Mouse (Mus musculus) lung, postnatal 14 days (tissue): ENCODE data around the gene Eva1b.
A peak's percentile ranks its signal among the peaks of the same experiment; 100 is the strongest.

Experiments used
- DNase-seq: peaks from one replicate; pipeline ENCODE4 v3.0.0; 2021

The Eva1b gene

DNA sequence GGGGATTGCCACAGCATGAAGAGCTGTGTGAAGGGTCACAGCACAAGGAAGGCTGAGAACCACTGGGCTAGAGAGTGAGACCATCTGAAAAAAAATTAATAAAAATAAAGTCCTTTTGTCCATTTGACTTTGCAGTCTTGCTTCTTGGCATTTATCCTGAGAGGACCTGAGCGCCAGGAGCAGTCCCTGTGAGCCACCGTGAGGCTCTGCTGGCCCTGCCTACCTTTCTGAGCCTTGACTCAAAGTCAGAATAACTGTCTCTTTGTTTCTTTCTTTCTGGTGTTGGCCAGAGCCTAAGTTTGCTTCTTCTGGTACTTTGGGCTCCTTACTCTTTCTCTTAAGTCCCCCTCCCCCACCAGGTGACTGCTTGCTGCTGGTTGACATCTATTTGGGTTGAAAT, 27.0 kb upstream of the Eva1b start:
- DNase-seq, result no peak

- no peak for DNase-seq
Observed at GRCm38 (mm10) chr4:126123309-126124040, 24.1 kb upstream of the Eva1b start.

- DNase-seq, result peak; percentile 51
Observed at GRCm38 (mm10) chr4:126130502-126130901, 17.0 kb upstream of the Eva1b start.

GRCm38 (mm10) chr4:126131290-126132121, 16.0 kb upstream of the Eva1b start:
- peak; percentile 61 for DNase-seq

DNA sequence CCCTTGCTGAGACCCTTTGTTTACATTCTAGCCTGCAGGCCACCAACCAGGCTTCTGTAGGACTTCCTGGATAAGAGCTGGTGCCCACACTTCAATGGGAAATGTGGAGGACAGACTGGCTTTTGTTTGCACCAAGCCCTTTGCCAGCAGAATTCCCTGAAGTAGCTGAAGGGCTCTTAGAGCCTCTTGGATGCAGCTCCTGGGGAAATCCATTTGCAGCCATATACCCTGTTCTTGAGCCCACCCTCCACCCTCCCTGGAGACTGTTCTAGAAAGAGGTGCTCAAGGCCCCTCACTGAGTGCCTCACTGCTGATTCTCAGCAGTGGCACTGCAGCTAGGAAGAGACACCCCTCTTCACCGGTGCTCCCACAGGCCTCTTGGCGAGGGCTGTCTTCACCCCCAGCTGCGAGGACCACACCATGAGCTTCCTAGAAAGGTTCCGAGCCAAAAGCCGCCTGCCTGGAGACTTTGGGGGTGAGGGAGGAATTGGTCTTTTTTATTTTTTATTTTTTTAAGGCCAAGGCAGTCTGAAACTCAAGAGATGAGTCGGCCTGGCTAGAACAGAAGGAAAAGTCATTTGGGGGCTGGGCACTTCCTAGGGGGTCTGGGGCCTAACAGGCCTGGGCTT, 14.8 kb upstream of the Eva1b start:
- peak; percentile 50 for DNase-seq

DNA sequence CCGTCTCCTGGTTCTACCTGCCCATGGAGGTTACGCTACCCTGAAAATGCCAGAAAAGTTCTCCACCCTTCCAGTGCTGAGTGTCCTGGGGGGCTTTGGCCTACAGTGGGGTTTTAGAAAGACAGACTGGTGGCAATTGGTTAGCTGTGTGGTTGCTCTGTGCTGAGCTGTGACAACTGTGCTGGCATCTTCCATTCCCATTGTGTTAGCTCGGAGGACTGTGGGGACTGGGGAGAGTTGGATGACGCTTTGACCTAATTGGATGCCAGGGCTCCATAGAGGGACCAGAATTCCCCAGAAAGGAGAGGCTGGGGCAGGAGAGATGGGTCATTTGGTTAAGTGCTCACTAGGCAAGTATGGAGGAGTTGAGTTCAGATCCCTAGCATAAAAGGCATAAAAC, 13.3 kb upstream of the Eva1b start:
- DNase-seq, result no peak

- DNase-seq, result no peak
Observed at GRCm38 (mm10) chr4:126134639-126135038, 12.9 kb upstream of the Eva1b start.

- DNase-seq, result no peak
Observed at GRCm38 (mm10) chr4:126137773-126138172, 9.8 kb upstream of the Eva1b start.

GRCm38 (mm10) chr4:126141021-126141420, 6.5 kb upstream of the Eva1b start:
- no peak for DNase-seq

GRCm38 (mm10) chr4:126145396-126145795, 2.1 kb upstream of the Eva1b start:
- no peak for DNase-seq

- DNase-seq, result no peak
Observed at GRCm38 (mm10) chr4:126146974-126147532, 491 bp upstream of the Eva1b start.

GRCm38 (mm10) chr4:126148161-126148961, 817 bp downstream of the Eva1b start:
- peak; percentile 78 for DNase-seq

DNA sequence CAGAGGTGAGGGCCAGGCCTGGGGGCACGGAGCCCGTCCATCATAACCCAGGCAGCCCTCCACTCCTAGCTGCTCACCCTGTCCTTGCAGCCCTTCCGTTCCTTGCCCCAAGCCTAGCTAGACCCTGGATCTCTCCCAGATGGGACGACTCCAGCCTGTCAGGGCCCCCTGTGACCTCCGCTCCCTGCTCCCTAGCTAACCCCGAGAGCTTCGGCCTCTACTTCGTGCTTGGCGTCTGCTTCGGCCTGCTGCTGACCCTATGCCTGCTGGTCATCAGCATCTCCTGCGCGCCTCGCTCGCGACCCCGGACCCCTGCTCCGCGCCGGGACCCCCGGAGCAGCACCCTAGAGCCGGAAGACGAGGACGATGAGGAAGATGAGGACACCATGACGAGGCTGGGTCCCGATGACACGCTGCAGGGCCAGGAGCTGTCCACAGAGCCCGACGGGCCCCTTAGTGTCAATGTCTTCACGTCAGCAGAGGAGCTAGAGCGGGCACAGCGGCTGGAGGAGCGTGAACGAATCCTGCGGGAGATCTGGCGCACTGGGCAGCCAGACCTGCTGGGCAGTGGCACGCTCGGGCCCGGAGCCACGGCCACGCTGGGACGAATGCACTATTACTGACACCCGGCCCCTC, 1.6 kb downstream of the Eva1b start:
- DNase-seq, result peak; percentile 39

GRCm38 (mm10) chr4:126149798-126150197, 2.3 kb downstream of the Eva1b start:
- no peak for DNase-seq

DNA sequence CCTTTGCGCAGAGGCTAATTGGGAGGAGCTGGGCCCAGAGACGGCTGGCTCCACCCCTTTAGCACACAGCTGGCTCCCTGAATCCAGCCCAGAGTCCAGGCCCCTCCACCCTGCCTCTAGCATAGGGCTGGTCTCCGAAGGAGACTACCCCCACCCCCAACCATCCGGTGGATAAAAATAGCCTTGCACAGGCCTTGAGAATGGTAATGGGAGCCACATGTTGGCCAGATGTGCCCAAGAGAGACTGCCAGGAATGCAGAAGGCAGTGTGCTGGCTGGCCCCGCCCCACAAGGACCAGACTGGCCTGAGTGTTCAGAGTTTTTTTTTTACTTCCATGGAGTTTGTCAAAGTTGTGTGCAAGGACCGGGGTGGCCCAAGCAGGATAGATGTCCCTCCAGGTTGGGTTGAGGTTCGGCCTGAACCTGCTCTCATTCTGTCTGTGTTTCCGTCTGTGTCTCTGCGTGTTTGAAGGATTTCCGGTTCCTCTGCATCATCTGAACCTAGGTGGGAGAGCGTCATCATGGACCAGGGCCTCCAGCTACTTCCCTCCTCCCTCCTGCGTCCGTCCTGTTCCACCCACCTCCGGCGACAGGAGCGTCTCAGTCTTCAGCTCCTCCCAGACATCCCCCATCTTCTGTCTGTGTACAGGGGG, 2.9 kb downstream of the Eva1b start:
- DNase-seq, result peak; percentile 76

DNA sequence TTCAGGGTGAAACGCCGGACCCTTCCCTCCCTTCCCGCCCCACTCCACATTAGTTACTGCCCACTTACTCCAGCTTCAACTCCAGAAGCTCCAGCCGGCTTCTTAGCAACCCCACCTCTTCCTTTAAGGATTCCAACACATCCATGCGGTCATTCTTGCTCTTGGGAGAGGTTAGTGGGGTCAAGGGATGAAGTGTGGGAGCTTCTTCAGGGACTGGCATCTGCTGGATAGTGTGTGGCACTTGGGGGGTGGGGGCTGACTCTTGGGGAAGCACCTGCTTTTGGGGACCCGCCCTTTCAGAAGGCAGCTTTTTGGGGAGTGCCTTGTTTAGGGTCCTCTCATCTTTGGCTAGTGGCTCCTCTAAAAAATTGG, 3.4 kb downstream of the Eva1b start:
- DNase-seq, result no peak

- no peak for DNase-seq
Observed at GRCm38 (mm10) chr4:126151701-126152440, 4.3 kb downstream of the Eva1b start.

GRCm38 (mm10) chr4:126152864-126153263, 5.3 kb downstream of the Eva1b start:
- DNase-seq, result no peak

DNA sequence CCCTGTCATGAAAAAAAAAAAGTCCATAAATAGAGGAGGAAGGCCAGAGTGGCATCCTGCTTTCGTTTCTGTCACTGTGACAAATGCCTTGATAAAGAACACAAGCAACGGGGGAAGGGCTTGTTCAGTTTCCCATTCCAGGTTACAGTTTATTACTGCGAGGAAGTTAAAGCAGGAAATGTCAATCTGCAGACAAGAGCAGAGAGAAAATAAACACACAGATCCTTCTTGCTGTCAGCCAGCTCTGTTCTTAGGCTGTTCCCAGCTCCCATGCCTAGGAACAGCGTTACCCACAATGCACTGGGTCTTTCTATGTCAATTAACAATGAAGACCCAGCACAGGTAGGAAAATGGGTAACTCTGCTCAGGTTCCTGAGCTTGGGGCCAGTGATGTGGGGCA, 7.6 kb downstream of the Eva1b start:
- DNase-seq, result peak; percentile 37

DNA sequence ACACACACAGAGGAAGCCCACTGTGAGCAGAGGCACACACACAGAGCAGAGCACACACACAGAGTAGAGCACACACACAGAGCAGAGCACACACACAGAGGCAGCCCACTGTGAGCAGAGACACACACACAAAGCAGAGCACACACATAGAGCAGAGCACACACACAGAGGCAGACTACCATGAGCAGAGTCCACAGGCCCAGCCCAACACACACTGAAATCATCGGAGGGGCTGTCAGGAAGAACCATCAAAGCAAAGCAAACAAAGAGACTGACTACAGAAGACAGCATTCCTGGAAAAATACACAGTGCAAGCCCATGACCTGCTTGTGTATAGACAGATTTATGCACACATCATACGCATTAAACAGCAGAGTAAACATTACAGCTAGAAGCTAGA, 8.3 kb downstream of the Eva1b start:
- DNase-seq, result no peak

- DNase-seq, result no peak
Observed at GRCm38 (mm10) chr4:126156617-126157016, 9.1 kb downstream of the Eva1b start.
